Mouse (Mus musculus): ENCODE measurements around the gene Spata20. TPM values are rescaled to one million over a fixed set of nuclear protein-coding genes. Genes with fewer than 3 reads are reported as not detected.

Spata20 gene
- polyA plus RNA-seq, 1 experiment = not detected

GRCm38 (mm10) chr11:94457001-94457400, 29.0 kb downstream of the Spata20 start:
- Histone ChIP-seq H3K4me1 (no peaks in the 10 kb centered on the region), H3K27me3 (replicated peaks) (peaks cover 89% of the 10 kb centered on the region), H3K36me3 (replicated peaks; ENCODE audit: low read length) (no peaks in the 10 kb centered on the region), H3K4me3 (replicated peaks) (no peak overlapping the region), H3K9me3 (no peaks in the 10 kb centered on the region)
- TF ChIP-seq FLI1 (IDR thresholded peaks at IDR 0.05; ENCODE audit: low read length) = no peak
- no peak for TF ChIP-seq GATA1 (IDR thresholded peaks at IDR 0.05; ENCODE audit: borderline replicate concordance, low read length)

DNA sequence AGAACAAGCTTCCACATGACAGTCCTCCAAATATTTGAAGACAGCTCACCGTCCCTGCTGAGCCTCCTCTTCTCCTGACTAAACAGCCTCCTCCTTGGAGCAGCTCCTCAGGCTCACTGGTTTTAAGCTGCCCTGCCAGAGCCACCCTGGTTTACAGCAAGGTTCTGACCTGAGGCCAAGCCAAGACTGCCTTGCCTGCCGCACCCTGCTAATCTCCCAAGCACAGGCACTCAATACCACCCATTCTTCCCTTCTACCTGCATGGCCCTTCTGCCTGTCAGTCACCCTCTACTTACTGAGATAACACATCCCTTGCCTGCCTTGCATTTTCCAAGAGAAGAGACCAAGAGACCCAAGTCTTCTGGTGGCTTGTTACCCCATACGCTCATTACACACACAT, 29.6 kb downstream of the Spata20 start:
- Histone ChIP-seq H3K36me3 (replicated peaks; ENCODE audit: low read length) (no peaks in the 10 kb centered on the region), H3K4me1 (no peaks in the 10 kb centered on the region), H3K4me3 (replicated peaks) (no peak overlapping the region), H3K27me3 (replicated peaks) (peaks cover 89% of the 10 kb centered on the region), H3K9me3 (no peaks in the 10 kb centered on the region)
- TF ChIP-seq FLI1 (IDR thresholded peaks at IDR 0.05; ENCODE audit: low read length) = no peak
- TF ChIP-seq GATA1 (IDR thresholded peaks at IDR 0.05; ENCODE audit: borderline replicate concordance, low read length) = no peak

GRCm38 (mm10) chr11:94455161-94455820, 30.7 kb downstream of the Spata20 start:
- Histone ChIP-seq H3K4me3 (replicated peaks) (no peak overlapping the region), H3K9me3 (no peaks in the 10 kb centered on the region), H3K36me3 (replicated peaks; ENCODE audit: low read length) (no peaks in the 10 kb centered on the region), H3K4me1 (no peaks in the 10 kb centered on the region), H3K27me3 (replicated peaks) (peaks cover 89% of the 10 kb centered on the region)
- TF ChIP-seq FLI1 (IDR thresholded peaks at IDR 0.05; ENCODE audit: low read length) (no peak), GATA1 (IDR thresholded peaks at IDR 0.05; ENCODE audit: borderline replicate concordance, low read length) (no peak)

DNA sequence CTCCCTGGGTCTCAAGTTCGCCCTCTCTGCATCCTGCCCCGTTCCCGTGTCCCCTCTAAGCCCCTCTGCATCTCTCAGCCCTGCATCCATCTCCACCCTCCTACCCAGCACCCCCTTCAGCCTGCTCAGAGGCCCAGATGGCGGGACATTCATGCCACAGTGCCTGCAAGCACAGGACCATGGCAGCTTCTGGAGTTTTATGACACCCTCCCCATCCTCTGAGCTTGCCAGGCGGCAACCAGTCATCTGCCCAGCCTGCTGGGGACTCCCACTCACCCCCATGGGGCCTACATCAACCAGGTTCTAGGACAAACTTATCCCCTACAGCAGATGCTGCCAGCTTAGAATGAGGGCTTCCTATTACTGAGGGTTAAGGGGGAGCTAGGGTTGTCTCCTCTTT, 31.2 kb downstream of the Spata20 start:
- TF ChIP-seq FLI1 (IDR thresholded peaks at IDR 0.05; ENCODE audit: low read length) (no peak), GATA1 (IDR thresholded peaks at IDR 0.05; ENCODE audit: borderline replicate concordance, low read length) (no peak)
- H3K27me3 ChIP-seq (replicated peaks) = peaks cover 93% of the 10 kb centered on the region

DNA sequence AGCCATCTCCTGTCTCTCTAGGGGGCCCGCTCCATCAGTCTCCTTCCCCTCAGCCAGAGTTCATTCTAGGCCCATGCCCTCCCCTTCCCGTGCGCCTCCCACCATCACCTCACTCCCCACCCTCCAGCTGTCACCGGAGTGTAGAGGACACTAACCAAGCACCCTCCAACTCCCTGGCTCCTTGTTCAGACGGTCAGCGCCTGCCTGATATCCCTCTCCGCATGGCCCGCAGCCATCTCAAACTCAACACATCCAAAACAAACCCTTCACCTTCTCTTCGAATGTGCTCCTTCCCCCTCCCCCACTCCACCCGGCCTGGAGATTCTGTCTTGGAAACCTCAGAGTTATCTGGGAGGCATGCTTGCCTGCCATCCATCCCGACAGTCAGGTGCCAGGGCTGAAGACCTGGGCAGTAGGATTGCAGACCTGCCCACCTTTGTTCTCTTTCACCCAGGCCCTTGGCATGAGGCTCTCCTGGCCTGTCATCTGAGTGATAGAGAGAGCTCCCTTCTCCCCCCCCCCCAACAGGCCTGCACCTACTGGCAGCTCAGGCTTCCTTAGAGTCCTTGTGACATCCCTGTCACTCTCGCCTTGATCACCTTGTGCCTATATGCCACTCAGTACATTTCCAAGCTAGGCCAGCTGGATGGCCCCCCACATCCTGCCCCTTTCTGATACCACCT, 34.7 kb downstream of the Spata20 start:
- peaks cover 87% of the 10 kb centered on the region for H3K27me3 ChIP-seq (replicated peaks)

More for the DNA sequence above, 31.2 kb downstream of the Spata20 start:
- Histone ChIP-seq H3K9me3 (no peaks in the 10 kb centered on the region), H3K4me3 (replicated peaks) (no peak overlapping the region), H3K4me1 (no peaks in the 10 kb centered on the region), H3K36me3 (replicated peaks; ENCODE audit: low read length) (no peaks in the 10 kb centered on the region)

GRCm38 (mm10) chr11:94449886-94450285, 36.1 kb downstream of the Spata20 start:
- Histone ChIP-seq H3K27me3 (replicated peaks) (peaks cover 86% of the 10 kb centered on the region), H3K9me3 (no peaks in the 10 kb centered on the region), H3K4me1 (no peaks in the 10 kb centered on the region), H3K4me3 (replicated peaks) (no peak overlapping the region), H3K36me3 (replicated peaks; ENCODE audit: low read length) (no peaks in the 10 kb centered on the region)
- TF ChIP-seq GATA1 (IDR thresholded peaks at IDR 0.05; ENCODE audit: borderline replicate concordance, low read length) (no peak), FLI1 (IDR thresholded peaks at IDR 0.05; ENCODE audit: low read length) (no peak)

More for the DNA sequence above, 34.7 kb downstream of the Spata20 start:
- no peaks in the 10 kb centered on the region for H3K36me3 ChIP-seq (replicated peaks; ENCODE audit: low read length)
- TF ChIP-seq FLI1 (IDR thresholded peaks at IDR 0.05; ENCODE audit: low read length) (no peak), GATA1 (IDR thresholded peaks at IDR 0.05; ENCODE audit: borderline replicate concordance, low read length) (no peak)
- no peaks in the 10 kb centered on the region for H3K9me3 ChIP-seq
- H3K4me3 ChIP-seq (replicated peaks) = no peak overlapping the region
- H3K4me1 ChIP-seq = no peaks in the 10 kb centered on the region

- Histone ChIP-seq H3K36me3 (replicated peaks; ENCODE audit: low read length) (no peaks in the 10 kb centered on the region), H3K4me1 (no peaks in the 10 kb centered on the region), H3K4me3 (replicated peaks) (no peak overlapping the region), H3K27me3 (replicated peaks) (peaks cover 86% of the 10 kb centered on the region), H3K9me3 (no peaks in the 10 kb centered on the region)
- no peak for TF ChIP-seq GATA1 (IDR thresholded peaks at IDR 0.05; ENCODE audit: borderline replicate concordance, low read length)
- TF ChIP-seq FLI1 (IDR thresholded peaks at IDR 0.05; ENCODE audit: low read length) = no peak
Observed at GRCm38 (mm10) chr11:94449239-94449638, 36.7 kb downstream of the Spata20 start.

DNA sequence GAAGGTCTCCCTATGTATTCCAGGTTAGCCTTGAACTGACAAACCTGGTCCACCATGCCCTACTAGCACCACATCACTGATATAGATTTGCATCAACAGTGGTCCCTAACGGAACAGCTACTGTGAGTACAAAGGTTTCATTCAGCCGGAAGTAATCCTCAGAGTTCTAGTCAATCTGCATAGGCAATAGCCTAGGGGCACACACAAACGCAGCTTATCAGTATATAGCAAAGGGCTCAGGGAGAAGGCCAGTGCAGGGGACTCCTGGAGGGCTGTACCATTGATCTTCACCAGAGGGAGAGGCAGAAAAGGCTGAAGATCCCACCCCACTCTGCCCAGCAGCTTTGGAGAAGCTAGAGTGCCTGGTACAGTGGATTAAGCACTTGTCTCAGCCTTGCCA, 39.0 kb downstream of the Spata20 start:
- peaks cover 90% of the 10 kb centered on the region for H3K27me3 ChIP-seq (replicated peaks)
- no peaks in the 10 kb centered on the region for H3K36me3 ChIP-seq (replicated peaks; ENCODE audit: low read length)
- H3K4me3 ChIP-seq (replicated peaks) = no peak overlapping the region
- H3K4me1 ChIP-seq = no peaks in the 10 kb centered on the region
- TF ChIP-seq FLI1 (IDR thresholded peaks at IDR 0.05; ENCODE audit: low read length) = no peak
- TF ChIP-seq GATA1 (IDR thresholded peaks at IDR 0.05; ENCODE audit: borderline replicate concordance, low read length) = no peak
- H3K9me3 ChIP-seq = no peaks in the 10 kb centered on the region

DNA sequence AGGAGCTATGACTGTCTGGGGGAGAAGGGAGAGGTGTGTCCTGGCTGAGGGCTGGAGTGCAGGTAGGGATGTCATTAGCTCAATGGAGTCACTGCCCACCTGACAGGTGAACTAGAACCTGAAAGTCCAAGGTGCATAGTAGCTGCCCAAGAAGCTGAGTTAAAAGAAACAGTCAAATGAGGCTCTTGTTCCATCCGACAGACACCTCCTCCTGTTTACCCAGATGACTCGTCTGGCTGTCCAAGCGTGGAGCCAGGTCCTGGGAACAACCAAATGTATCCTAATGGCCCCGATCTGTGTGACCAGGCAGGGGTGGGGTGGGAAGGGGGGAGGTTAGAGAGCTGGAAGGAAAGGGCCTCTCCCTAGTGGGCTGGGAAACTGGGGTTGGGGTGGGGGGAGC, 40.7 kb downstream of the Spata20 start:
- H3K36me3 ChIP-seq (replicated peaks; ENCODE audit: low read length) = no peaks in the 10 kb centered on the region
- peaks cover 88% of the 10 kb centered on the region for H3K27me3 ChIP-seq (replicated peaks)
- TF ChIP-seq GATA1 (IDR thresholded peaks at IDR 0.05; ENCODE audit: borderline replicate concordance, low read length) = no peak
- no peak for TF ChIP-seq FLI1 (IDR thresholded peaks at IDR 0.05; ENCODE audit: low read length)
- H3K9me3 ChIP-seq = no peaks in the 10 kb centered on the region
- H3K4me3 ChIP-seq (replicated peaks) = no peak overlapping the region
- no peaks in the 10 kb centered on the region for H3K4me1 ChIP-seq

DNA sequence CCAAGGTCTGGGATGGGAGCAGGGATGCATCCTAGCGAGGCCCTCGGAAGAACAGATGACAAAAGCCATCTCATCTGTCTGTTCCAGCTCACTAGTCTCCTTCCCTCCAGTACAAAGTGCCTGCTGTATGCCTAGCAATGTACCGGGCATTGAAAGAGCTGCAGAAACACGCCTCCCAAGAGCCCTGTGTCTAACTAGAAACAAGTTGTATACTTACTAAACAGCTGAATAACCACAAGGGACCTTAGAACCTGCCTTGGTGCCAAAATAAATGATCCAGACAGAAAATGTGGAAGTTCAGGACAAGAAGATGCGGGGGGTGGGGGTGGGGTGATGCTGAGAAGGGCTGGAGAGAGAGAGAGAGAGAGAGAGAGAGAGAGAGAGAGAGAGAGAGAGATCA, 41.1 kb downstream of the Spata20 start:
- Histone ChIP-seq H3K4me3 (replicated peaks) (no peak overlapping the region), H3K27me3 (replicated peaks) (peaks cover 88% of the 10 kb centered on the region), H3K9me3 (no peaks in the 10 kb centered on the region), H3K36me3 (replicated peaks; ENCODE audit: low read length) (no peaks in the 10 kb centered on the region), H3K4me1 (no peaks in the 10 kb centered on the region)
- TF ChIP-seq FLI1 (IDR thresholded peaks at IDR 0.05; ENCODE audit: low read length) (no peak), GATA1 (IDR thresholded peaks at IDR 0.05; ENCODE audit: borderline replicate concordance, low read length) (no peak)

Measured in megakaryocyte, embryonic 14.5 days (primary cell).